10 mouse cellular contexts compared by ENCODE assay signal in genomic region chr1:181417937-181418523, GRCm38 (mm10).
DNase-seq lines count a peak whose midpoint lies in the region; ATAC-seq and TF ChIP-seq lines count a peak whose summit lies in the region.
"Had no signal": no experiment of that assay in that cellular context is flagged by ENCODE, and none has a peak within 500 bp of the region (broad histone marks: within the 10 kb centered on the region; RNA-seq: fewer than 3 reads in every experiment).

No protein-coding gene starts in this region.

- WGBS in forebrain, embryonic 14.5 days: 75% methylated on average over 6 of the region's 6 CpGs
- 75% methylated on average over 6 of the region's 6 CpGs for WGBS in forebrain, embryonic 13.5 days
- 67% methylated on average over 6 of the region's 6 CpGs for WGBS in intestine, embryonic 14.5 days
- 79% methylated on average over 6 of the region's 6 CpGs for WGBS in forebrain, embryonic 12.5 days

- no peak for TF ChIP-seq CTCF in brain, embryonic 14.5 days (IDR thresholded peaks at IDR 0.05; ENCODE audit: borderline replicate concordance, extremely low read depth, insufficient read depth, insufficient read length)

- no peak overlapping the region for H3K4me3 ChIP-seq in forebrain, embryonic 14.5 days (ENCODE audit: low read depth, low read length)
- no peak overlapping the region for H3K4me3 ChIP-seq in forebrain, embryonic 13.5 days
- H3K4me3 ChIP-seq in intestine, embryonic 14.5 days (ENCODE audit: low read depth, low read length): no peak overlapping the region
- H3K4me3 ChIP-seq in myocyte: no peak overlapping the region
- H3K4me3 ChIP-seq in forebrain, embryonic 12.5 days (replicated peaks): no peak overlapping the region

- H3K79me2 ChIP-seq in myocyte (ENCODE audit: control insufficient read depth, insufficient read depth): no peaks in the 10 kb centered on the region

- no peak overlapping the region for H3K9ac ChIP-seq in forebrain, embryonic 14.5 days (ENCODE audit: low read length)
- H3K9ac ChIP-seq in forebrain, embryonic 13.5 days: no peak overlapping the region
- H3K9ac ChIP-seq in intestine, embryonic 14.5 days (ENCODE audit: low read length): no peak overlapping the region
- no peak overlapping the region for H3K9ac ChIP-seq in forebrain, embryonic 12.5 days
- H3K9ac ChIP-seq: forebrain, postnatal 0 days had no signal

- H3K36me3 ChIP-seq in forebrain, embryonic 14.5 days (ENCODE audit: control insufficient read depth, insufficient read depth, low read length): no peaks in the 10 kb centered on the region
- H3K36me3 ChIP-seq in forebrain, embryonic 13.5 days (ENCODE audit: poor library complexity, severe bottlenecking): no peaks in the 10 kb centered on the region
- no peaks in the 10 kb centered on the region for H3K36me3 ChIP-seq in intestine, embryonic 14.5 days (ENCODE audit: control insufficient read depth, insufficient read depth, low read length)
- no peaks in the 10 kb centered on the region for H3K36me3 ChIP-seq in myocyte (ENCODE audit: control insufficient read depth, insufficient read depth)
- H3K36me3 ChIP-seq in forebrain, embryonic 12.5 days (replicated peaks): no peaks in the 10 kb centered on the region

- H3K4me2 ChIP-seq in forebrain, embryonic 14.5 days (ENCODE audit: low read length): no peak overlapping the region
- H3K4me2 ChIP-seq in forebrain, embryonic 13.5 days: no peak overlapping the region
- no peak overlapping the region for H3K4me2 ChIP-seq in intestine, embryonic 14.5 days (ENCODE audit: low read length)
- peak overlapping the region; percentile 21 for H3K4me2 ChIP-seq in myocyte (ENCODE audit: low read depth)
- no peak overlapping the region for H3K4me2 ChIP-seq in forebrain, embryonic 12.5 days

- no peak for TF ChIP-seq POLR2A in brain, embryonic 14.5 days (IDR thresholded peaks at IDR 0.05; ENCODE audit: borderline replicate concordance, extremely low read depth, insufficient read depth, insufficient read length, poor library complexity, severe bottlenecking)
- no peak for TF ChIP-seq POLR2A in myocyte (IDR thresholded peaks at IDR 0.05; ENCODE audit: insufficient read length, low read depth)

- no peaks in the 10 kb centered on the region for H3K9me3 ChIP-seq in forebrain, embryonic 14.5 days (replicated peaks; ENCODE audit: control insufficient read depth, low read length)
- no peaks in the 10 kb centered on the region for H3K9me3 ChIP-seq in forebrain, embryonic 13.5 days (replicated peaks)
- H3K9me3 ChIP-seq in intestine, embryonic 14.5 days (ENCODE audit: control insufficient read depth, low read length): no peaks in the 10 kb centered on the region
- no peaks in the 10 kb centered on the region for H3K9me3 ChIP-seq in forebrain, embryonic 12.5 days

- peak; percentile 32 for DNase-seq in forebrain, embryonic 14.5 days (ENCODE audit: low spot score)
- DNase-seq in brain, embryonic 14.5 days (ENCODE audit: low read depth): peak; percentile 46
- DNase-seq in intestine, embryonic 14.5 days (ENCODE audit: low spot score): no peak
- no peak for DNase-seq in cerebellum, adult 9-10 months
- DNase-seq: forebrain, postnatal 0 days; right cerebral cortex, postnatal 14 days had no signal

- H3K4me1 ChIP-seq in forebrain, embryonic 14.5 days (ENCODE audit: control insufficient read depth, insufficient read depth, low read length): peaks cover 19% of the 10 kb centered on the region
- H3K4me1 ChIP-seq in forebrain, embryonic 13.5 days: peaks cover 36% of the 10 kb centered on the region
- H3K4me1 ChIP-seq in intestine, embryonic 14.5 days (replicated peaks; ENCODE audit: control insufficient read depth, insufficient read depth, low read length): no peaks in the 10 kb centered on the region
- peaks cover 15% of the 10 kb centered on the region for H3K4me1 ChIP-seq in forebrain, embryonic 12.5 days

- no peaks in the 10 kb centered on the region for H3K27me3 ChIP-seq in forebrain, embryonic 14.5 days (replicated peaks; ENCODE audit: control insufficient read depth, insufficient read depth, low read length)
- H3K27me3 ChIP-seq in forebrain, embryonic 13.5 days: no peaks in the 10 kb centered on the region
- H3K27me3 ChIP-seq in intestine, embryonic 14.5 days (replicated peaks; ENCODE audit: control insufficient read depth, insufficient read depth, low read length): no peaks in the 10 kb centered on the region
- no peaks in the 10 kb centered on the region for H3K27me3 ChIP-seq in myocyte (ENCODE audit: control insufficient read depth, insufficient read depth, insufficient read length)
- no peaks in the 10 kb centered on the region for H3K27me3 ChIP-seq in forebrain, embryonic 12.5 days

- no peak for ATAC-seq in forebrain, embryonic 14.5 days
- no peak for ATAC-seq in forebrain, embryonic 13.5 days
- ATAC-seq in intestine, embryonic 14.5 days (replicated peaks; ENCODE audit: low FRiP score, low TSS enrichment, low read depth): peak; percentile 58; the same call in 1 of the 2 replicates
- no peak for ATAC-seq in forebrain, embryonic 12.5 days (ENCODE audit: low FRiP score)
- no peak for ATAC-seq in CD4-positive, CD25-positive, alpha-beta regulatory T cell, adult 4 months
- ATAC-seq: forebrain, postnatal 0 days had no signal

- H3K27ac ChIP-seq in forebrain, embryonic 14.5 days (ENCODE audit: low read depth, low read length): no peak overlapping the region
- H3K27ac ChIP-seq in forebrain, embryonic 13.5 days: no peak overlapping the region
- H3K27ac ChIP-seq in intestine, embryonic 14.5 days (ENCODE audit: low read depth): no peak overlapping the region
- no peak overlapping the region for H3K27ac ChIP-seq in forebrain, embryonic 12.5 days

- H3ac ChIP-seq in myocyte (ENCODE audit: control insufficient read depth, insufficient read length): no peak overlapping the region

TF ChIP-seq in myocyte, 11 proteins besides CTCF, POLR2A, EP300 and RAD21:
- TF ChIP-seq REST (IDR thresholded peaks at IDR 0.05; ENCODE audit: insufficient read depth, insufficient read length) (no peak), MYOG (IDR thresholded peaks at IDR 0.05; ENCODE audit: control insufficient read depth in 1 of 3, insufficient read depth in 1 of 3, insufficient read length in 2 of 3, low read depth in 2 of 3) (no peak), MAX (IDR thresholded peaks at IDR 0.05; ENCODE audit: low read depth) (no peak), MYOD1 (IDR thresholded peaks at IDR 0.05; ENCODE audit: control insufficient read depth in 1 of 3, insufficient read length in 2 of 3, low read depth in 2 of 3) (no peak), CEBPB (IDR thresholded peaks at IDR 0.05; ENCODE audit: insufficient read depth, poor library complexity, severe bottlenecking) (no peak), E2F4 (IDR thresholded peaks at IDR 0.05; ENCODE audit: insufficient read depth) (no peak), USF1 (IDR thresholded peaks at IDR 0.05; ENCODE audit: low read depth) (no peak), TCF12 (IDR thresholded peaks at IDR 0.05; ENCODE audit: insufficient read depth, poor library complexity, severe bottlenecking) (no peak), TCF3 (IDR thresholded peaks at IDR 0.05; ENCODE audit: insufficient read length, low read depth) (no peak), POLR2AphosphoS2 (IDR thresholded peaks at IDR 0.05; ENCODE audit: insufficient read length, low read depth) (no peak), SRF (IDR thresholded peaks at IDR 0.05; ENCODE audit: control insufficient read depth, insufficient read length, low read depth) (no peak)

Comparison
In these comparisons a context has a peak if more than half of its experiments do, and no peak if none do; other contexts are left out.
1. DNase-seq: peak in forebrain, embryonic 14.5 days (single experiment) and brain, embryonic 14.5 days (single experiment); none in intestine, embryonic 14.5 days (single experiment) and cerebellum, adult 9-10 months (single experiment).